Mouse (Mus musculus) layer of hippocampus, adult 2 months (tissue): ENCODE data around the gene Selenon. TPM values are rescaled to one million over a fixed set of nuclear protein-coding genes. Genes with fewer than 3 reads are reported as not detected.

Experiments used
- DNase-seq, 2 experiments: peaks; one replicate each; pipeline ENCODE4 v3.0.0; 2022; ENCODE audit warnings: low spot score in 2 of 2
- H3K27ac ChIP-seq: fragments of 200-600 bp; 2 replicates; pipeline ENCODE4 v1.8.1; 2022
- H3K4me3 ChIP-seq: fragments of 200-600 bp; 2 replicates; pipeline ENCODE4 v1.8.1; 2022; ENCODE audit warnings: mild to moderate bottlenecking
- CTCF ChIP-seq: fragments of 200-600 bp; conservative IDR thresholded peaks from 2 replicates; pipeline ENCODE4 v1.8.1; 2022; ENCODE audit warnings: antibody characterized with exemption, mild to moderate bottlenecking, moderate library complexity
- total RNA-seq, 2 experiments: library from RNA; stranded (reverse); gene quantifications; 2 replicates each; pipeline ENCODE4 v1.2.3; 2021

Selenon gene
- total RNA-seq, 2 experiments from 2014 or later, result 17.3 to 19.7 TPM

DNA sequence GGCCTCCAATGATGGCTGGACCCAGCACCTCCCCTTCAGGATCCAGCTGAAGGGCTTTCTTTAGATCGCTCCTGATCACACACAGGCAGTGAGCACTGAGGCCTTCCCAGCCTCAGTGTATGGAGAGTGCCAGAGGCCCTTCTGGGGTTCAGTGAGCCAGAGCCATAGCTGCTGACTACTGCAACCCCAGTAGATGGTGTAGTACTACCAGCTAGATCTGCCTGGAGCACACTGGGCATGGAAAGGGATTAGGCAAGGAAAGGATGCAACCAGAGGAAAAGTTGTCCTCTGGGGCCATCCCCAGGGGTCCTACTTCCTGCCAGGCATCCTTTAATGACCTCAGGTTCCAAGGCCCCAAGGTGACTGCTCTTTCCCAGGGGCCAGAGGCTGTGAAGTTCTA lies 1.7 kb upstream of the Selenon start:
- DNase-seq, result no peak
- Histone ChIP-seq H3K27ac (no peak overlapping the region), H3K4me3 (no peak overlapping the region)
- TF ChIP-seq CTCF, result peak; percentile 72

DNA sequence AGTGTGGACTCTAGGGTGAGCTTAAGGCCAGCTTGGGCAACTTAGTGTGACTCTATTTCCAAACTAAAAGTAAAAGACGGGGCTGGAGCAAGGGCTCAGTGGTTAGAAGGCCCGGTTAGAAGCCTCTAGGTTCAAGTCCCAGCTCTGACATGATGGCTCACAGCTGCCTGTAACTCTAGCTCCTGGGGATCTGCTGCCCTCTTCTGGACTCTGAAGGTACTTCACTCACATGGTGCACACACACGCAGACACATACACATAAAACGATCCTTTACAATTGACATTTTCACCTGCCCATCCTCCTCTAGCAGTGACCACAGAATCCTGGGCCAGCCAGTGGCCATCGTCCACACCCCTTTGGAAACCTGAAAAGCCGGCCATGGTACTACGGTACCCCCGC lies 2.1 kb downstream of the Selenon start:
- TF ChIP-seq CTCF, result peak; percentile 64
- no peak overlapping the region for H3K27ac ChIP-seq
- no peak for DNase-seq

DNA sequence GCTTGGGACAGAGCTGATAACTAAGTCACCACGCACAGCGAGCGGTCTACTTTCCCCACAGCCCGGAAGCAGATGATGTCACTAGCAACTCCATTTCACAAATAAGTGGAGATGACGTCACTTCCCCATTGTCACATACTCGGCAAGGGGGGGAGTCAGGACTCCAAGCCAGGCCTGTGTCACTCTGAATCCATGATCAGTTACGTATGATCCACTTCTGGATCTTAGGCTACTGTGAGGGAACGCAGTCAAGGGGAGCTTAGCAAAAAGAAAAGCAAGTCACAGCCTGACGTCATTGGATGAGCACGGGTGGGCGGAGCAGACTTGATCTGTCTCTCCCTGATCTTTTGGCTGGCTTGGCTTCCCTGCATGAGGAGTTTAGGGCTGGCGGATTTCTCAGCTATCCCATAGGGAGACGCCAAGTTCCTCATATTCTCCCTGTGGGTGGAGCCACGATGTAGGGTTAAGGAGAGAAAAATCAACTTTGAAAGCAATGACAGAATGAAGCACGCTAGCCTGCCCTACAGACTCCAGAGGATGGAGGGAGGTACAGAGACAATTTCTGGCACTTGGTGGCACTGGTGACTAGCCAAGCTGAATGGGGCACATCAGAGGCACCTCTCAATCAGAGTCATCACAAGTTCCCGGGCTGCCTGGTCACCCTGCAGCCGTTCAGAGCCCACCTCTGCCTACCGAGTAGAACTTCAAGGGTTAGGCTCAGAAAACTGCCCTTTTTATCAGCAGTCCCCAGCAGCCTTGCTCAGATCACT lies 3.6 kb downstream of the Selenon start:
- DNase-seq, result no peak
- TF ChIP-seq CTCF, result peak; percentile 24
- Histone ChIP-seq H3K4me3 (no peak overlapping the region), H3K27ac (no peak overlapping the region)

More for the DNA sequence above, 2.1 kb downstream of the Selenon start:
- no peak overlapping the region for H3K4me3 ChIP-seq

DNA sequence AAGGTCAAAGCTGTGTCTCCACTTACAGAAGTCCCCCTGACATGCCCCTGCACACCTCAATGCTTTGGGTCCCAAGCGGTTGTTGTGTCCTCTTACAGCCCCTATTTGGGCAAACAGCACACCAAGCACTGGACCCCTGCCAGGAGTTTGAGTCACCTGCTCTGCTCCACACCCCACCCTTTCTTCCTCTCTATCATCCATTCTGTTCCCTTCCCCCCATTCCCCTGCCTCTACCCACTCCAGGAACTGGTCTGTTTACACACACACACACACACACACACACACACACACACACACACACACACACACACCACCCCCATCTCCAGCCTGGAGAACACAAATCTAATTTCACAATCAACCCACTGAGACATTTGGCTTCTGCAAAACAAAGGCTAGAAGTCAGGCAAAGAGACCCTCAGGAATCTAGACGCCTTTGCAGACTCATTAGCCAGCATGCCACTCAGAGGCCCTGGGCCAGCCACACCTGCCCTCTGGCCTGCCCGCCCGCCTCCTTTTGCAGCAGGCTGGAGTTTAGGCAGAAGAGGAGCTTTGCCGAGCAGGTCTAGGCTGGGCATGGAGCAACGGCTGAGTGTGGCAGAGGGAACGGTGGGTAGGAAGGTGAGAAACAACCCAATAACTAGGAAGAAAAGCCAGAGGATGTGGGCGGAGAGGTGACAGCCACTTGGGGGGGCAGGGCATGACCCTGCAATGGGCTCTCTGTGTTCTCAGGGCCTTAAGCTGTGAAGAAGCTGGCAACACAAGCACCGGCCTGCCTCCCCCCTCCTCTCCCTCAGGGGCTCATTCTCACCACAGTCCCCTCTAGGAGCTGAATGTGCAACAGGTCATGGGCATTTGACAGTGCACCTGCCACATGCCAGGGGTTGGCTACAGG lies 4.9 kb downstream of the Selenon start:
- TF ChIP-seq CTCF, result no peak
- Histone ChIP-seq H3K27ac (peak overlapping the region; percentile 48; the same call in 1 of the 2 replicates), H3K4me3 (no peak overlapping the region)
- DNase-seq, result no peak

DNA sequence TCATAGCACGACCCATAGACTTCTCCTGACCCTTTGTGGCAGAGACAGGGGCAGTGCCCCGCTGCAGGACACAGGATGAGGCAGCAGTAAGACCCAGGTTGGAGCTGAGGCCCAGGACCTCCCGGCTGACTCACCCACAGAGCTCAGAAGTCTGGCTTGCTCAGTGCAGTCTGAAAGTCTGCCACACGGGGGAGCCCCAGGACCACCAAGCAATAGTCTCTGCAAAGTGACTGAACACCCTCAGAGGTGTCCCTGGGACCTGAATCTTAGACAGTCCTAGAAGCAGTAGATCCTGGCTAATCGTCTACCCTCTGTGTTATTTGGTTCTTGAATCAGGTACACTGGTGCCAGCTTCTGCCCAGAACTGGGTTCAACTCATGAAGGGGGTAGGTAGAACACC lies 8.7 kb downstream of the Selenon start:
- no peak overlapping the region for H3K27ac ChIP-seq
- peak; percentile 86 to 97 for DNase-seq
- H3K4me3 ChIP-seq, result no peak overlapping the region
- peak; percentile 99 for TF ChIP-seq CTCF

DNA sequence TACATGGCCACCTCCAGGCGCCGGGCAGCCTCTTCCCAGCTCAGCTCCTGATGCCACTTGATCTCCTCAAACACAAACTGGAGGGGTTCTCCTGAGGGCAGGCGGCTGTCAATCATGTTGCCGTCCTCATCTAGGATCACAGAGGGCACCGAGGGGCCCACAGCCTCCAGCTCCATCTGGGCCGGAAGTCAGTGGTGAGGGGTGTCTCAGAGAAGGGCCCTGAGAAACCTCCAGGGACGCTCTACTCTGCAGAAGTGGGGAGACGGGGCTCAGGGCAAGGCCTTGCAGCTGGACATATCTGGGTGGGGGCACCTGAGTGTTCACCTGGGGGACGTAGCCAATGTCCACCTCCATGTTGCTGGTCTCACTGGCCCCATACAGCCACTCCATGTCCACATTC lies 9.2 kb downstream of the Selenon start:
- no peak overlapping the region for H3K4me3 ChIP-seq
- TF ChIP-seq CTCF, result no peak
- H3K27ac ChIP-seq, result no peak overlapping the region
- no peak for DNase-seq

DNA sequence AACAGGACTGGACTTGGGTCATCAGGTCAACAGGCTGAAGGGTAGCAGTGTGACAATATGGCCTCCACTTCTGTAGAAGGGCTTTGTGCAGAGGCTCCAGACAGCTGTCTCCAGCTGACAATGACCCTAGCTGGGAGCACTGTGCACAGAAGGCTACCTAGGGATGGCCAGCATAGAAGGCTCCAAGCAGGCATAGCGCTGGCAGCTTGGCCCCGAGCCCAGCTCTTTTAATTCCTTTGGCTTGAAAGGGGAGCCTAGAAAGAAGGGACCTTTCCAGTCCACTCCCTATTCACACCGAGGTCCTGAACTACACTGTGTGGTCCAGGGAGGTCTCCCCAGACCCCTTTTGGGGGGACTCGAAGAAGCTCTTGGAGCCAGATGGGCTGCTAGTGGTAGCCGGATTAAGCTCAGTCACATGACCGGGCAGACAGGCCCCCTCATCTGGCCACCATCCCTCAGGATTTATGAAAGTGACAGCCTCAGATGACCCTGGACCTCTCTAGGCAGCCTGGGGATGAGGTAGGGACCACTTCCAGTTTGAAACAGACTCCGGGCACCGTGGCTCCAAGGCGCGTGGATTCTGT lies 12.9 kb downstream of the Selenon start:
- Histone ChIP-seq H3K27ac (no peak overlapping the region), H3K4me3 (no peak overlapping the region)
- DNase-seq, result no peak
- TF ChIP-seq CTCF, result no peak

DNA sequence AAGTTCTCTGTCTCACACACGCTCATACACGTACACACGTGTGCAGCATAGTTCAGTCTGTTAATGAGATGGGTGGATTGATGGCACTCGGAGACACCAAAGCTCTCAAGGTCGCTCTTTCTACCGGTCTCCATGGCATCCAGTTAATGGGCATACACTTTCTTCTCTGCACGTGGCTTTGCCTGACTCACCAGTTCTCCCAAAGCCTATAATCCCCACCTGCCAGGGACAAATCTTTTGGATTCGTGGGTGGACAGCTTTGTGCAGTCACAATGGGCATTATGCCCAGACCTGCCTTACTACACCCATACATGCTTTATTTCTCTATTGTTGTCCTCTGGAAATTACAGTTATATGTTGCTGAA lies 16.2 kb downstream of the Selenon start:
- TF ChIP-seq CTCF, result no peak
- peak overlapping the region; percentile 91 for H3K27ac ChIP-seq
- peak overlapping the region; percentile 92 for H3K4me3 ChIP-seq
- peak; percentile 39 to 67 for DNase-seq

DNA sequence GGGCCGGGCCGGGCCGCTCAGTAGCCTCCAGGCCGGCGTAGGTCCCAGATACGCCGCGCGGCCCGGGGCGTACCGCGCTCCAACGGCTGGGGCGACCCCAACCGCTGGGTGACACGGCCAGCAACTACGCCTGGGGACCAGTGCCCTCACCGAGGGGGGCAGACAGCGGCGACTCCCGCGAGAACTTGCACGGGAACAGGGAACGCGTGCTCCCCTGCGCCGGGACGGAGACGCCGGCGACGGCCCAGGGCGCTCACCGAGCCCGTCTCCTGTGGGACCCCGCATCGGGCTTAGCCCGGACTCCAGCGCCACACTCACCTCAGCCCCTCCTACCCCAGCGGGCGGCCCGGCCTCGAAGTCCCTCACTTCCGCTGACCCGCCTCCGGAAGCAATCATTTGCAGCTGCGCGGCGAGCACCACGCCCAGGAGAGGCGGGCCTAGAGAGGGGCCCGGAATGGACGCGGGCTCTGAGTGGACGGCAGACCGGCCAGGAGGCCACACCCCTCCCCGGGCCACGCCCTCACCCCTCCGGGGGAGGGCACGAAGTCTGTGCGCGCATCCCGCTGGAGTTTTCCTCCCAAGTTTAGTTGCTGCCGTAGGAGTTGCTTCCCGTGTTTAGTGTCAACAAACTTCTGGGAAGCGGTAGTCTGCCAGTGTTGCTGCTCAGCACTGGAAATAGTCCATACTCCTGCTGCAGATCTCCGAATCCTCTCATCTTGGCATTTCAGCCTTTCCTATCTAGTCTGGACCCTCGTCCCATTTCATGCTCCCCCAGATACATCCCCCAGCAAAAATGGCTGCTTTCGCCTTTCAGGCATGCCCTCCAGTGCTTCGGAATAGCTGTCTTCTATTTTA lies 16.8 kb downstream of the Selenon start, which contains the start of gene Mtfr1l:
Gene Mtfr1l (minus strand): TSS at position 456 of the 855 bp plus-strand sequence.
- H3K27ac ChIP-seq, result peak within 1 kb of the TSS; percentile 91
- H3K4me3 ChIP-seq, result peak within 1 kb of the TSS; percentile 92
- TF ChIP-seq CTCF, result no peak
- peak; percentile 97 to 98 for DNase-seq

DNA sequence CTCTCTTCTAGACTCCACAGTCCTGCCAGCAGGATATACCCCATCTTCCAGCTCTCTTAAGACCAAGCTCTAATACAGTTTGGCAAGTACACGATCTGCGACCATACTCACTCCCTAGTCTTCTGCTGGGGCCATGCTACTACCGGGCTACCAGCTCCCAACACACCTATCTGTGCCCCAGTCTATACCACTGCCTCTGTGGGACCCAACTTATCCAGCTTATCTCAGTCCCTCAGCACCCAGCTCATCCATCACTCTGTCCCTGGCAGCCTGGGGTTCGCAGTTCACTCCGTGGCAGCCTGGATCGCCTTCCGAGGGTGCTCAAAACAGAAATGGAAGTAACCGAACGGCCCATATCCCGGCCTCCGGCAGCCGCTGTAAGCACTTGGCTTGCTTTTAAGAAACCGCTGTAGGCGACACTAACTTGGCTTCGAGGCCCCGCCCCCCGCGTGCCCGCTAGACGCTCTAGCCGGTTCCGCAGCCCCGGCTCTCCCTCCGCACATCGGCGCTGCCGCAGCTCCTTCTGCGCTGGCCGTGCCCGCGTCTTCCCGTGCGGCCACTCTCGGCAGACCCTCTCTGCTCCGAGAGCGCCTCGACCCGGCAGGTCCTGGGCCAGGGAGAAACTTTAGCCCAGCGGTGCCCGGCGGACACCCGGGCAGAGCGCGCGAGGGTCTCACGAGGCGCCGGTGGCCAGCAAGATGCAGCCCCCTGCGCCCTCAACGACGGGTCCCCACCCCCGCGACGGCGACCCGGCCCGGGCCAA lies 17.7 kb downstream of the Selenon start:
- no peak for TF ChIP-seq CTCF
- H3K4me3 ChIP-seq, result peak overlapping the region; percentile 92
- DNase-seq, result peak; percentile 45 to 61
- peak overlapping the region; percentile 91 for H3K27ac ChIP-seq

DNA sequence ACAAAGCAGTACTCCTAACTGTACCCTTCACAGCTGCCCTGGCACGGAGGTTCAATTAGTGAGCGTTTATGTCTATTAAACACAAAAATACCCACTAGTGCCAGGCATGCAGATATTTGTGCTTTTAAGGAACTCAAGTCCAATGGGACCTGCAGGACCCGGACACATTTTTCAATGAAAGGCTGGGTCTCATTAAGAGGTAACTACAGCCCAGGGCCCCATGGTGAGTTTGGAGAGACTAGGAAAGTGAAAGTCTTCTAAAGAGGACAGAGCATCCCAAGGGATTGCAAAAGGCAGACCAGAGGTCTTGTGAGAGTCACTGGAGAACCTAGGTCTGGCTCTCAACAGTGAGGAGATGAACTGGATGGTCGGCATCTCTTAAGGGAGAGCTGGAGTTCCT lies 18.5 kb downstream of the Selenon start:
- no peak overlapping the region for H3K27ac ChIP-seq
- TF ChIP-seq CTCF, result no peak
- peak overlapping the region; percentile 92; the same call in 1 of the 2 replicates for H3K4me3 ChIP-seq

DNA sequence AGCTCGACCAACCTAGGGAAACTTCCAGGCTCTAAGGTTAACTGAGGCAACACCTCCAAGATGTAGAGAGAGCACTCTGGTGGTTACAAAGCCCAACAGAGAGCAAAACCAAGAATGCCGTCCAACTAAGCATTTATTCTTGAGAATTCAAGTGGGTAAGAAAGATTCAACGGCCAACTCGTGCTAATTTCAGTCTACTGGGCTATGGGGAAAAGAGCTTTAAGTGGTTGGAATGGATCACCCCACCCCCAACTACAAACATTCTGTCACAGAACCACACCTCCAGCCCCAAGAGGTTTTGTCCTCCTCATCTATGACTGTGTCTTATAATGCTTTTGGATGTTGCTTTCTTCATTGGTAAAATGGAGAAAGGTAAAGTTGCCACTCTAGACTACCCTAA lies 19.0 kb downstream of the Selenon start:
- DNase-seq, result no peak
- TF ChIP-seq CTCF, result no peak
- Histone ChIP-seq H3K27ac (no peak overlapping the region), H3K4me3 (no peak overlapping the region)

More for the DNA sequence above, 18.5 kb downstream of the Selenon start:
- DNase-seq, result no peak
